Mouse (Mus musculus) limb, embryonic 10.5 days (tissue): ENCODE measurements at regions not wholly inside any gene's neighbourhood (a gene's known extent, or its start where the extent isn't known, plus 50 kb on each side); places are given as distances from the start of the nearest gene placed in this dataset.
A peak's percentile ranks its signal among the peaks of the same experiment; 100 is the strongest.
"Not testable (repeated sequence)": the region's sequence is repeated elsewhere in the genome, so short reads cannot be mapped to it uniquely, and the experiment has no call there.

ENCODE experiments used
- DNase-seq: peaks from one replicate; pipeline ENCODE4 v3.0.0-alpha.2; 2017; ENCODE audit warnings: low spot score
- H3K27ac ChIP-seq: fragments of 300-500 bp; sonication (generic); 2 replicates; pipeline ENCODE4 v1.5.1; 2016; ENCODE audit warnings: mild to moderate bottlenecking
- H3K27me3 ChIP-seq: fragments of 300-500 bp; sonication (generic); 2 replicates; pipeline ENCODE4 v1.6.1; 2016; ENCODE audit warnings: low read depth, mild to moderate bottlenecking; ENCODE audit not compliant: poor library complexity, severe bottlenecking
- H3K36me3 ChIP-seq: fragments of 300-500 bp; sonication (generic); 2 replicates; pipeline ENCODE4 v1.6.1; 2016; ENCODE audit warnings: mild to moderate bottlenecking, moderate library complexity
- H3K4me1 ChIP-seq: fragments of 300-500 bp; sonication (generic); 2 replicates; pipeline ENCODE4 v1.6.1; 2016
- H3K4me3 ChIP-seq: fragments of 300-500 bp; sonication (generic); 2 replicates; pipeline ENCODE4 v1.5.1; 2016; ENCODE audit warnings: mild to moderate bottlenecking, moderate library complexity
- H3K9me3 ChIP-seq: fragments of 300-500 bp; sonication (generic); replicated peaks from 2 replicates; pipeline ENCODE4 v1.6.1; 2016; ENCODE audit warnings: mild to moderate bottlenecking
- WGBS: fragments of 180-500 bp; shearing (Covaris S2); methylation state at CpG from one replicate; pipeline ENCODE4 v1.1.7; 2016; 5-methylcytosine and 5-hydroxymethylcytosine counted together

GRCm38 (mm10) chr12:5918030-5918429 is 542.5 kb upstream of the Klhl29 start:
- Histone ChIP-seq H3K9me3 (no peaks in the 10 kb centered on the region), H3K36me3 (no peaks in the 10 kb centered on the region), H3K4me1 (no peaks in the 10 kb centered on the region), H3K27me3 (no peaks in the 10 kb centered on the region), H3K27ac (no peak overlapping the region), H3K4me3 (no peak overlapping the region)
- DNase-seq: no peak
- WGBS: 79% methylated on average over 1 of the region's 1 CpGs

DNA sequence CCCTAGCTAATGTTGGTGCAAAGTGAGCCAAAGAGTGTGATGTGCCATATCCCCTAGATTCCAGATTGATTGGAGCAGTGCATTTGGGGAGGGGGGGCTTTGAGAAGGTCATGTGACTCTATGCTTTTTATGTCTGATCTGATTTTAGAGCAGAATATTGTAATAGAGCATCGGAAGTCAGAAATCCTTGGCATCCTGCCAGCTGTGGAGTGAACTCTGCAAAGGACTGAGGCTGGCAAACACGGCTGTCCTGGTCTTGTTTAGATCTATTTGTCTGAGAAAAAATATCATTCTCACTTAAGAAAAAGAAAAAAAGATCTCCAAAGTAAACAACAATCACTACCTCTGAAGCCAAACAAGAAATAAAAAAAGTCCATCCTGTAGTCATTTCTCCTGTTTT is 530.8 kb upstream of the Klhl29 start:
- Histone ChIP-seq H3K9me3 (no peaks in the 10 kb centered on the region), H3K4me1 (no peaks in the 10 kb centered on the region), H3K4me3 (no peak overlapping the region), H3K27ac (no peak overlapping the region), H3K27me3 (no peaks in the 10 kb centered on the region), H3K36me3 (no peaks in the 10 kb centered on the region)
- WGBS: 91% methylated on average over 2 of the region's 2 CpGs
- no peak for DNase-seq

DNA sequence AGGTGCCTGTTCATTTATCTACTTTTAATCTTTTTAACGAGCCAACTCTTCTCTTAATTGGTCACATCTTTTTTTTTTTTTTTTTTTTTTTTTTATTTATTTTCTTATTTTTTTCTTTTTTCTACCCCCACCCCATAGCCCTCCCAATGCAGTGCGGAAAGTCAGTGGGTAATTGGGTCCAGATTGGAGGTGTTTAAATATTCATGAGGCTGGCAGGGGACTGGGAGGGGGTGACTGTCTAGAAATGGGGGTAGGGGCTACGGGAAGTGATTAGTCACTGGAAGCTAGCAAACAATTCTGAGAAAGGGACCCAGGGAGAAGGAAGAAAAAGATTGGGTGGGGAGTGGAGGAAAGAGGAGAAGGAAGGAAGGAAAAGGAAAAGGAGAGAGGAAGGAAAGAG is 516.3 kb upstream of the Klhl29 start:
- 67% methylated on average over 2 of the region's 3 CpGs for WGBS
- H3K27ac ChIP-seq, H3K27me3 ChIP-seq, H3K36me3 ChIP-seq, DNase-seq, H3K9me3 ChIP-seq, H3K4me3 ChIP-seq, H3K4me1 ChIP-seq: not testable (repeated sequence)

GRCm38 (mm10) chr12:5866701-5867100 is 491.2 kb upstream of the Klhl29 start:
- Histone ChIP-seq H3K4me1 (peaks cover 19% of the 10 kb centered on the region), H3K27me3 (no peaks in the 10 kb centered on the region), H3K27ac (no peak overlapping the region), H3K9me3 (no peaks in the 10 kb centered on the region), H3K4me3 (no peak overlapping the region), H3K36me3 (no peaks in the 10 kb centered on the region)
- no peak for DNase-seq

- WGBS: 77% methylated on average over 2 of the region's 2 CpGs
- no peaks in the 10 kb centered on the region for H3K27me3 ChIP-seq
- no peaks in the 10 kb centered on the region for H3K9me3 ChIP-seq
- no peak for DNase-seq
- H3K4me3 ChIP-seq: no peak overlapping the region
- H3K4me1 ChIP-seq: peaks cover 8% of the 10 kb centered on the region
- no peak overlapping the region for H3K27ac ChIP-seq
- H3K36me3 ChIP-seq: no peaks in the 10 kb centered on the region
Measured at GRCm38 (mm10) chr12:5859795-5860194, 484.3 kb upstream of the Klhl29 start.

GRCm38 (mm10) chr12:5856421-5856820 is 480.9 kb upstream of the Klhl29 start:
- Histone ChIP-seq H3K36me3 (no peaks in the 10 kb centered on the region), H3K9me3 (no peaks in the 10 kb centered on the region), H3K27me3 (no peaks in the 10 kb centered on the region), H3K4me3 (no peak overlapping the region), H3K4me1 (peaks cover 8% of the 10 kb centered on the region), H3K27ac (no peak overlapping the region)
- 73% methylated on average over 3 of the region's 3 CpGs for WGBS
- no peak for DNase-seq

- Histone ChIP-seq H3K4me1 (peaks cover 36% of the 10 kb centered on the region), H3K4me3 (no peak overlapping the region), H3K9me3 (no peaks in the 10 kb centered on the region), H3K27ac (no peak overlapping the region), H3K27me3 (no peaks in the 10 kb centered on the region), H3K36me3 (no peaks in the 10 kb centered on the region)
- DNase-seq: no peak
- WGBS: 56% methylated on average over 2 of the region's 2 CpGs
Measured at GRCm38 (mm10) chr12:5810427-5810826, 434.9 kb upstream of the Klhl29 start.

DNA sequence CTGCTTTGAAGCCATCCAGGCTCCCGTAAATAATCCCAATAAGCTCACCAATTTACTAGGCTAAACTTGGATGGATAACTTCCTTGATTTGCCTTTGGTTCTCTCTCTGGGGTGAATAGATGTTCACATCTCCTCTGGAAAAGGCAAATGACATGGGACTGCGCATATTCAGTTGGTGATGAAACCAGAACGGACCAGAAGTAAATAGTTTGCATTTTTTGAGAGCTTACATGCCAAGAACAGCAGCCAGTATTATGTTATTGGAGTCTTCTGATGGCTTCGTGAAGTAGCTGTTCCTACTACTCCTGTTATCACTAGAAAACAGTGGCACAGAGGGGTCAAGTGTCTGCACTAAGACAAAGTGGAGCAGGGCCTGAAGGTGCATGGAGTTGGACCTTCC is 434.5 kb upstream of the Klhl29 start:
- Histone ChIP-seq H3K9me3 (no peaks in the 10 kb centered on the region), H3K4me3 (no peak overlapping the region), H3K27ac (no peak overlapping the region), H3K27me3 (no peaks in the 10 kb centered on the region), H3K36me3 (no peaks in the 10 kb centered on the region), H3K4me1 (peaks cover 36% of the 10 kb centered on the region)
- 64% methylated on average over 4 of the region's 4 CpGs for WGBS
- DNase-seq: no peak

- no peaks in the 10 kb centered on the region for H3K27me3 ChIP-seq
- H3K4me3 ChIP-seq: no peak overlapping the region
- H3K27ac ChIP-seq: peak overlapping the region; percentile 5; the same call in 1 of the 2 replicates
- H3K4me1 ChIP-seq: peaks cover 30% of the 10 kb centered on the region
- WGBS: 25% methylated on average over 18 of the region's 18 CpGs
- peak; percentile 35 for DNase-seq
- no peaks in the 10 kb centered on the region for H3K9me3 ChIP-seq
- H3K36me3 ChIP-seq: no peaks in the 10 kb centered on the region
Measured at GRCm38 (mm10) chr12:5807996-5808886, 432.8 kb upstream of the Klhl29 start.

DNA sequence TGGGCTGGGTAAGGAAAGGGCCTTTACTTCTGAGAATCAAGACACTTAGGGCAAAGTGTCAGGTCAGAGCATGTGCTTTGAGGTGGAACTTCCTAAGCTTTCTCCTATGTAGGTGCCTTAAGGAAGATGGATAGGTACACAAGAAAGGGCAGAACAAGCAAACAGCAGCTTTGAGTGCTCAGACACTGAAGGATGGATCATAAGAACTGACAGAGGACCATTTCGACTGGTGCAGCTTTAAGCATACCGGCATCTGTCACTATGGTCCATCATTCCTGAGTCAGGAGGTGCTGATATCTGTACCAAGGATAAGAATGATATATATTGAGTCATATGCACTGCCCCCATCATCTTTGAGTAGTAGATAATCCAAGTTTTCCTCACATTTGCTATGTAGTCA is 430.2 kb upstream of the Klhl29 start:
- H3K27me3 ChIP-seq: no peaks in the 10 kb centered on the region
- no peaks in the 10 kb centered on the region for H3K9me3 ChIP-seq
- WGBS: 93% methylated on average over 2 of the region's 2 CpGs
- peaks cover 24% of the 10 kb centered on the region for H3K4me1 ChIP-seq
- no peak for DNase-seq
- no peaks in the 10 kb centered on the region for H3K36me3 ChIP-seq
- H3K4me3 ChIP-seq: no peak overlapping the region
- H3K27ac ChIP-seq: no peak overlapping the region

- H3K27me3 ChIP-seq: no peaks in the 10 kb centered on the region
- no peaks in the 10 kb centered on the region for H3K9me3 ChIP-seq
- H3K4me3 ChIP-seq: no peak overlapping the region
- DNase-seq: no peak
- no peak overlapping the region for H3K27ac ChIP-seq
- H3K36me3 ChIP-seq: no peaks in the 10 kb centered on the region
- H3K4me1 ChIP-seq: 0 out of 2 replicates have a peak, but pooled peaks cover under 1% of the 10 kb centered on the region
- WGBS: 87% methylated on average over 7 of the region's 7 CpGs
Measured at GRCm38 (mm10) chr12:5793051-5793450, 417.6 kb upstream of the Klhl29 start.

DNA sequence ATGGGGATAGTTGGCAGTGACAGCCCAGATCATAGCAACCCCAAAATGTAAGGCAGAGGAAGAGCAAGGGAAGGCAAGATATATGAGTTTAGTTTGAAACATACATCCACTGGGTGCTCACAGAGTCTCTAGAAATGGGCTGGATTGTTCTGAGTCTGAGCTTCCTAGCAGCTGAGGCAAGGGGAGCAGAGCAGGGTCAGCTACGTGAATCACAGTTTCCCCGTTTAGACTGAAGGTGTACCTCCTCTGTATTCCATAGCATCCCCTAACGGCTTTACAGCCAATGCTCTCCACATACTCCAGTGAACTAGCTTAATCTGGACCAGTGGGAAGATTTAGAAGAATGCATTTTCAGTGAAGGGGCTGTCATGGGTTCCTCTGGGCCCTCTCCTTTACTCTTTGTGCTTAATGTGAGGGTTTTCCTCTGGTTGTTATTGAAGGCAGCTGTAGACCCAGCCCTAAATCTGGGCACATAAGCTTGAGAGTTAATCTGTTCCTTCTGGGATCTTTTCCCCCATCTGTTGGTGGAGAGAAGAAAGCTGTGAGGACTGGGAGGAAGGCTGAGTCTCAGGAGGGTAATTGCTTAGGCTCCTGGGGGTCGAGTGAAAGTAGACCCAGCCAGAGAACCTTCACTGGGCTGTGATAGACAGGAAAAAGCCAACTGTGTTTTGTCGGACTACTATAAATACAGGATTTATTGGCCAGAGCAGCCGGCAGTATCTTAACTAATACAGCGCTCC is 411.8 kb upstream of the Klhl29 start:
- peak; percentile 44 for DNase-seq
- 33% methylated on average over 7 of the region's 7 CpGs for whole genome bisulfite sequencing
- peak overlapping the region; percentile 69 for H3K27ac ChIP-seq
- no peaks in the 10 kb centered on the region for H3K27me3 ChIP-seq
- no peaks in the 10 kb centered on the region for H3K36me3 ChIP-seq
- H3K4me1 ChIP-seq: peaks cover 16% of the 10 kb centered on the region
- H3K9me3 ChIP-seq: no peaks in the 10 kb centered on the region
- no peak overlapping the region for H3K4me3 ChIP-seq

DNA sequence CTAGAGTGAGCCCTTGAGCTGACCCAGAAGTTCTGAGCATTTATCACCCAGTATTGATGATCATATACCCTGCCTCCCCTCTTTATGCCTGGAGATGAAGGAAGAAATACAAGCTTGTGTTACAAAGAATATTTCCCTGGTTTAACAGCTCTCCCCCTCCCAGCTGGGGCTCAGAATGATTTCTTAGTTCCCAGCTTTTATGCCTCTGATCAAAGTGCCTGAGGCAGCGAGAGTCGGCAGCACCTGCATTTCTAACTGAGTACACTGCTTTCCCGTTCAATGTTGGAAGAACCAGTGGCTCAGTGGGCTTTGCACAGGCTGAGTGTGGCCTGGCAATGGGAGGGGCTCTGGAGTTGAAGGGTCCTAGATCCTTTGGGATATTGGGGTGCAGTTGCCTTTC is 405.8 kb upstream of the Klhl29 start:
- H3K27me3 ChIP-seq: no peaks in the 10 kb centered on the region
- H3K27ac ChIP-seq: no peak overlapping the region
- H3K36me3 ChIP-seq: no peaks in the 10 kb centered on the region
- 61% methylated on average over 3 of the region's 3 CpGs for WGBS
- H3K4me1 ChIP-seq: peaks cover 5% of the 10 kb centered on the region; the same call in 1 of the 2 replicates
- H3K4me3 ChIP-seq: no peak overlapping the region
- H3K9me3 ChIP-seq: no peaks in the 10 kb centered on the region
- DNase-seq: no peak
